Mouse (Mus musculus): Measurements from ENCODE around the gene Gm4141. TPM values are rescaled to one million over a fixed set of nuclear protein-coding genes. Genes with fewer than 3 reads are reported as not detected.
"Not testable (repeated sequence)": the region's sequence is repeated elsewhere in the genome, so short reads cannot be mapped to it uniquely, and the experiment has no call there.

Gene Gm4141
- not detected for polyA plus RNA-seq (2017; shearing (Covaris generic))

GRCm38 (mm10) chr7:20576141-20576540 lies at the start of gene Gm4141:
Gm4141 (minus strand) TSS chr7:20576241.
- ATAC-seq: not testable (repeated sequence)

- ATAC-seq: not testable (repeated sequence)
Observed at GRCm38 (mm10) chr7:20598921-20599320, 22.9 kb upstream of the Gm4141 start, which contains the start of gene Gm4513. Gm4513 (minus strand) TSS chr7:20599021.

DNA sequence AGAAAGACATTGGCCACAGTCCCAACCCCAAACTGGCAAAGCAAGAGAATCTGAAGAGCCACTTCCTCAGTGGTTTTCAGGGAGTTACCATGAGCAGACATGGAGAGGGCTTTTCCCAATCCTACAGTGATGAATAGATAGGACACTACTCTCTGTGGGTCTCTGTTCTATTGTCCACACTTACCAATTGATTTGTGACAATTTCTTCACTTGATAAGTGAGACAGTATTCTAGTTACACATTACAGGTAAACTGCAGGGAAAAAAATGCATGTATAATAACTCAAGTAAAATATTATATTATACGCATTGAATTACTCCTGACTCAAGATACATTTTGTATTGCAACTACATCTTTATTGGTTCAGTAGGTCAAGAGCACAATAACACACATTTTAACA lies 30.4 kb downstream of the Gm4141 start, which contains the start of gene Gm5726:
TSS of gene Gm5726 (minus strand) at position 101 of the 400 bp plus-strand sequence.
- ATAC-seq: not testable (repeated sequence)

DNA sequence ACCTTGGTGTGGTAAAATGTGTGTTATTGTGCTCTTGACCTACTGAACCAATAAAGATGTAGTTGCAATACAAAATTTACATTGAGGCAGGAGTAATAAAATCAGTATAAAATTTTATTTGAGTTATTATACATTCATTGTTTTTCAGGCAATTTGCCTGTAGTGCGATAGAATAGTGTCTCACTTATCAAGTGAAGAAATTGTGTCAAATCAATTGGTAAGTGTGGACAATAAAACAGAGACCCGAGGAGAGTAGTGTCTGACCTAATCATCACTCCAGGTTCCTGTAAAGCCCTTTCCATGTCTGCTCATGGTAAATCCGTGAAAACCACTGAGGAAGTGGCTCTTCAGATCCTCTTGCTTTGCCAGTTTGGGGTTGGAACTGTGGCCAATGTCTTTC lies 42.5 kb downstream of the Gm4141 start, which contains the start of gene Vmn1r104:
TSS of gene Vmn1r104 (plus strand) at position 301 of the 400 bp plus-strand sequence.
- ATAC-seq: not testable (repeated sequence)

Other genes starting within 250 kb of the Gm4141 start
- gene Gm4133, start 242.2 kb downstream of the Gm4141 start, polyA plus RNA-seq (2017; shearing (Covaris generic)): not detected
- not detected for gene Gm5728, start 200.8 kb downstream of the Gm4141 start, polyA plus RNA-seq (2017; shearing (Covaris generic))
- not detected for gene Vmn1r100, start 158.3 kb downstream of the Gm4141 start, polyA plus RNA-seq (2017; shearing (Covaris generic))
- not detected for gene Vmn1r101, start 133.6 kb downstream of the Gm4141 start, polyA plus RNA-seq (2017; shearing (Covaris generic))
- gene Gm10670, start 101.3 kb downstream of the Gm4141 start, polyA plus RNA-seq (2017; shearing (Covaris generic)): not detected
- not detected for gene Vmn1r103, start 65.7 kb downstream of the Gm4141 start, polyA plus RNA-seq (2017; shearing (Covaris generic))
- not detected for gene Vmn1r104, start 42.4 kb downstream of the Gm4141 start, polyA plus RNA-seq (2017; shearing (Covaris generic))
- not detected for gene Gm5726, start 30.5 kb downstream of the Gm4141 start, polyA plus RNA-seq (2017; shearing (Covaris generic))
- gene Gm4513, start 22.8 kb upstream of the Gm4141 start, polyA plus RNA-seq (2017; shearing (Covaris generic)): not detected
- gene Vmn1r107, start 92.7 kb upstream of the Gm4141 start, polyA plus RNA-seq (2017; shearing (Covaris generic)): not detected
- not detected for gene Vmn1r111, start 127.0 kb upstream of the Gm4141 start, polyA plus RNA-seq (2017; shearing (Covaris generic))
- not detected for gene Gm10668, start 154.4 kb upstream of the Gm4141 start, polyA plus RNA-seq (2017; shearing (Covaris generic))
- gene Vmn1r112, start 194.9 kb upstream of the Gm4141 start, polyA plus RNA-seq (2017; shearing (Covaris generic)): not detected
- not detected for gene Vmn1r113, start 211.0 kb upstream of the Gm4141 start, polyA plus RNA-seq (2017; shearing (Covaris generic))
- gene Vmn1r114, start 235.9 kb upstream of the Gm4141 start, polyA plus RNA-seq (2017; shearing (Covaris generic)): not detected

Data from inflammation-experienced regulatory T-cells, adult 6 months (primary cell).